Mouse (Mus musculus) stomach, adult 2 months (tissue): ENCODE data around the gene Ptpa. TPM values are rescaled to one million over a fixed set of nuclear protein-coding genes. Genes with fewer than 3 reads are reported as not detected.

Experiments
- polyA plus RNA-seq: library from polyadenylated mRNA; depleted of rRNA; stranded (reverse); fragments of >200 nt; gene quantifications from 2 replicates; pipeline ENCODE4 v1.2.3, GENCODE M21; 2012; rRNA removed

The Ptpa gene
- polyA plus RNA-seq = 77.8 and 80.4 TPM in 2 replicates

DNA sequence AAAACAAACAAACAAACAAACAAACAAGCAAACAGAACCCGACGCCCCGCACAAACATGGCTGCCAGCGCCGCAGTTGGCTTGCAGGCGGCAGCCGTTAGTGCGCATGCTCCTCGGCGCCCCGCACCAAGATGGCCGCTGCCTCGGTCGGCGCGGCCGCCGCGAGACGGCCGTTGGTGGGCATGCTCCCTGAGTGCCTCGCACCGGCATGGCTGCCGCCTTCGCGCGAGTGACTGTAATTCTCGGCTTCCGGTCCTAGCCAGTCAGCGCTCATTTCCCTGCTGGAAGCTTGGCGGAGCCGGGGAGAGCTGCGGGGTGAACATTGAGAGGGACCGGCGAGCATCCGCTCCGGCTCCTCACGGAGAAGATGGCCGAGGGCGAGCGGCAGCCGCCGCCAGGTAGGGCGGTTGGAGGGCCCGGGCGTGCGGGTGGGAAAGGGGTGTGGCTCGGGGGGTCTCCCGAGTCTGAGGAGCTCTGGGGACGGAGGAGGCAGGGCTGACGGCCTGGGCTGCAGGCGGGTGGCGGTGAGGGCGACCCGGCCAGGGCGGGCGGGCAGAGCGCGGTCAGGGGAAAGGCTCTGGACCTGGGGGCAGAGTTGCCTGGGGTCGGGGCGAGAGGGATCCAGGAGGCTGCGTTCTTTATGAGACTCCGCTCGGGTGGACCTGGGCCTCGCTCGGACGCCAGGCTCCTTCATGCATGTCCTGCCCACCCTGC lies at the start of gene Ptpa:
TSS of gene Ptpa (plus strand) at position 104 of the 713 bp plus-strand sequence.

GRCm38 (mm10) chr2:30392114-30392576 lies 23.7 kb upstream of the Ptpa start, which contains the start of gene Dolpp1:
Gene Dolpp1, plus strand, starts transcription at chr2:30392254.

DNA sequence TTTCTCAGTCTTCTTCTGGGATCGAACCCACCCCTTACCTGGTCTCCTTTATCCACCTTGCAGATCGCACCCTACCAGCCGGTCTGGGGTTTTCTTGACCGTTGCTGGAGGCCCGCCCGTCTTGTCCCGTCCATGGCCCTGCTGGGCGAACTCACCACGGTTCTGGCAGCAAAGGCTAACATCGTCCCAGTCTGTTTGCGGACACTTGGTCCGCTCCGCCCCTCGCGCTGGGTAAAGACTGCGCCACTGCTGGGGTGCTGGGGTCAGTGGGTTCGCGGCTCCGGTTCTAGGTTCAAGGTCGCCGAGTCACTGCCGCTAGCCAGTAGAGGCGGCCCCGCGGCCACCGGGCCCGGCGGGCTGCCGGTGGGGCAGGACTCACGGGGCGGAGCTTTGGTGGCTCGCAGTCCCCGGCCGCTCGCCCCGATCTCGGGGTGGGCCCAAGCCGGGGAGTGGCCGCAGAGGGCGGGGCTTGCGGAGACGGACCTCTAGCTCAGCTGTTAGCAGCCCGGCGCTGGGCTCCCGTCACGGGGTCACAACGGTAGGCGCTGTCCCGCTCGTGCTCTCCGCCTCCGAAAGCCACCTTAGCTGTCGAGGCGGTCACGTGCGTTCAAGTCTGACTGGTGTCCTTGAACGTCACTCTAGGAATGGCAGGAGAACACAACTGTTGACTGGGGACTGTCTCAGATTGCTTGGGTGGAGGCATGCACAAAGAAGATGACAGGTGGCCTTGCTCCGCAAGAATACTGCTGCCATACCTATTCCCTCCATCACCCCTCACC lies 493 bp upstream of the Ptpa start, which contains the start of gene Crat:
TSS of gene Crat (minus strand) at position 657 of the 779 bp plus-strand sequence.

GRCm38 (mm10) chr2:30474039-30474438 lies 58.2 kb downstream of the Ptpa start, which contains the start of gene Ier5l:
Gene Ier5l, minus strand, starts transcription at chr2:30474219.

Other genes starting within 250 kb of the Ptpa start
- 39.9 and 91.3 TPM in 2 replicates for gene Endog, start 244.5 kb upstream of the Ptpa start, polyA plus RNA-seq
- gene Spout1, start 237.6 kb upstream of the Ptpa start, polyA plus RNA-seq = 11.6 and 12.3 TPM in 2 replicates
- 55.2 and 57.8 TPM in 2 replicates for gene Kyat1, start 210.2 kb upstream of the Ptpa start, polyA plus RNA-seq
- gene Lrrc8a, start 178.3 kb upstream of the Ptpa start, polyA plus RNA-seq = 16.7 and 17.1 TPM in 2 replicates
- 0.39 and 0.74 TPM in 2 replicates for gene Gm28035, start 175.5 kb upstream of the Ptpa start, polyA plus RNA-seq
- gene Phyhd1, start 149.8 kb upstream of the Ptpa start, polyA plus RNA-seq = 9.1 and 10.5 TPM in 2 replicates
- not detected in 2 replicates for gene Gm28038, start 135.0 kb upstream of the Ptpa start, polyA plus RNA-seq
- gene Dolk, start 129.7 kb upstream of the Ptpa start, polyA plus RNA-seq = 7.8 and 8.3 TPM in 2 replicates
- gene Nup188, start 129.6 kb upstream of the Ptpa start, polyA plus RNA-seq = 21.4 and 24.0 TPM in 2 replicates
- 184 and 205 TPM in 2 replicates for gene Sh3glb2, start 56.7 kb upstream of the Ptpa start, polyA plus RNA-seq
- 21.6 and 21.8 TPM in 2 replicates for gene Miga2, start 51.8 kb upstream of the Ptpa start, polyA plus RNA-seq
- 80.1 and 92.9 TPM in 2 replicates for gene Dolpp1, start 23.8 kb upstream of the Ptpa start, polyA plus RNA-seq
- 91.8 and 106 TPM in 2 replicates for gene Crat, start 226 bp upstream of the Ptpa start, polyA plus RNA-seq
- 14.5 and 26.0 TPM in 2 replicates for gene Ier5l, start 58.2 kb downstream of the Ptpa start, polyA plus RNA-seq
- gene Cstad, start 179.0 kb downstream of the Ptpa start, polyA plus RNA-seq = not detected in 2 replicates